Mouse (Mus musculus) thymus, postnatal 10 days (tissue): ENCODE data around the gene Tsacc.
A peak's percentile ranks its signal among the peaks of the same experiment; 100 is the strongest.

Experiments
- DNase-seq, 2 experiments: peaks; one replicate each; pipeline ENCODE4 v3.0.0; 2021; ENCODE audit warnings: low spot score in 2 of 2

Tsacc gene

GRCm38 (mm10) chr3:88239446-88239845 lies 57.4 kb downstream of the Tsacc start:
- DNase-seq: no peak

GRCm38 (mm10) chr3:88238866-88239391 lies 57.9 kb downstream of the Tsacc start:
- DNase-seq: no peak

GRCm38 (mm10) chr3:88237556-88238194 lies 59.1 kb downstream of the Tsacc start:
- DNase-seq: peak; percentile 21 to 56

GRCm38 (mm10) chr3:88237161-88237555 lies 59.6 kb downstream of the Tsacc start:
- DNase-seq: no peak

GRCm38 (mm10) chr3:88235616-88236015 lies 61.2 kb downstream of the Tsacc start:
- no peak for DNase-seq

GRCm38 (mm10) chr3:88235216-88235615 lies 61.6 kb downstream of the Tsacc start:
- DNase-seq: peak; percentile 9 to 39

- no peak for DNase-seq
Observed at GRCm38 (mm10) chr3:88234041-88234440, 62.8 kb downstream of the Tsacc start.

GRCm38 (mm10) chr3:88232851-88233649 lies 63.7 kb downstream of the Tsacc start:
- no peak for DNase-seq
